Mouse (Mus musculus): ENCODE data around the gene Dync1h1.
"Not testable (repeated sequence)": the region's sequence is repeated elsewhere in the genome, so short reads cannot be mapped to it uniquely, and the experiment has no call there.

Gene Dync1h1

DNA sequence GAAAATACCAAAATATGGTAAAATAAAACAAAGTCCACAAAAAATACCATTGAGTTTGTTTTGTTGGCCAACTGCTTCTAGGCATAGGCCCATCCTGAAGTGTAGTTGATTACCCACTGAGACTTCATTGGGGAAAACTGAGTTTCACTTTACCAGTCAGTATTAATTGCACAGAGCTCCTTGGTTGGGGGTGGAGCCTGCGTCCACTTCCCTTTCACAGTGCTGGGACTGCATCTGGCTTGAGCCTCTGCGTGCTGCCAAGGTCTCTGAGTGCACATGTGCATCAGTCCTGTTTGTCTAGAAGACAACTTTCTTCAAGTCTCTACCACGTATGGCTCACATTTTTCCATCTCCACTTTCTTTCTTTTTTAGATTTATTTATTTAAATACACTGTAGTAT is 4.9 kb downstream of the Dync1h1 start:
- peak in 1 of 2 experiments; percentile 34 for DNase-seq (ENCODE audit: low read depth in 1 of 2, low spot score in 2 of 2)

DNA sequence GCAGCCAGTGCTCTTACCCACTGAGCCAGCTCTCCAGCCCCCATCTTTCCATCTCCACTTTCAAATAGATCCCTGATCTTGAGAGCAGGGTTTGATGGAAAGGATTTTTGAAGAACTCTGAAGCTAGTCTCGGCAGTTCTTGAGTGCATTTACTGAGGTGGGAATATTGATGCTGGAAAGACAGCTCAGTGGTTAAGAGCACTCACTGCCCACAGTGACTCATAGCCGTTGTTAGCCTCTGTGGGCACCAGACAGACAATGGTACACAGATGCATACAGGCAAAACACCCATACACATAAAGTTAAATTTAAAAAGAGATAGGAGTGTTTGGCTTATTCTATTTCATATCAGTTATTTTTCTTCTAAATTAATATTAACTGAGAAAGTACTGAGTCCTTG is 5.4 kb downstream of the Dync1h1 start:
- DNase-seq (ENCODE audit: low read depth in 1 of 2, low spot score in 2 of 2): no peak

DNA sequence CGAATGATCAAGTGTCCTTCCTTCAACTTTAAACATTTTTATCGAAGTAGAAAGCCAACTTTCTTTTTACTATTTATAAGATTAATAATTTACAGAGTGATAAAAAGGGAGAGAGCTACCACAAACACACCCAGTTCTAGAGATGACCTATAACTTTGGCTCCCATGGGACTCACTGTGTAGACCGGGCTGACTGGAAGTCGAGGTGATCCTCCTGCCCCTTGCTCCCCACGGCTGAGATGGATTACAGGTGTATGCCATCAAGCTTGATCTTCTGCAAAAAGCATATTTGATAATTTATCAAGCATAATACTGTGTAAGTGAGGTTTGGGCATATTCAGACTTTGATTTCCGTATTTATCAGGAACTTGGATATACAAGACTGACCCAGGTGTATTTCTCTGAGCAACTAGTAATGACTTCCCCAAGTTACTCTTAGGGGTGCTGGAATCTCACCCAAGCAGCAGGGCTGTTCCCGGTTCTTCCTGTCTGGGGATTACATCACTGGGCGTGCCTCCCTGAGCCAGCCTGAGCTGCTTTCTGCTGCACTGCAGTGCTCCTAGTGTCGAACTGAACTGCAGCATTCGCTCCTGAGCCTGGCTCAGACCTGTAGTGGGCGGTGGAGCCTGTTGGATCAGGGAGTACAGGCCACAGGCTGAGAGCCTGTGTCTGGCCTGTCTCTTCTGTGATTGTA is 7.4 kb downstream of the Dync1h1 start:
- peak in 1 of 2 experiments; percentile 14 for DNase-seq (ENCODE audit: low read depth in 1 of 2, low spot score in 2 of 2)

DNA sequence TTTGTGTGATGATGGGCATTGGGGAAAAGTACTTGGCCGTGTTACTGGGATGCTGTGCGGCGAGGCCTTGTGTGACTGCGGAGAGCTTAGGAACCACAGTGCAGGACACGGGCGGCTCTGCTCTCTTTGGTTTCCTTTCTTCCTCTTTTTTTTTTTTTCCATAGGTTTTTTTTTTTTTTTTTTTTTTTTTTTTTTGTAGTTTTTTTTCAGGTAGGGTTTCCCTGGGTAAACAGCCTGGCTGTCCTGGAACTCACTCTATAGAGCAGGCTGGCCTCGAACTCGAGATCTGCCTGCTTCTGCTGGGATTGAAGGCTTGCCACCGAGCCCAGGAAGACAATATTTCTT is 7.9 kb downstream of the Dync1h1 start:
- DNase-seq (ENCODE audit: low read depth in 1 of 2, low spot score in 2 of 2): no peak

DNA sequence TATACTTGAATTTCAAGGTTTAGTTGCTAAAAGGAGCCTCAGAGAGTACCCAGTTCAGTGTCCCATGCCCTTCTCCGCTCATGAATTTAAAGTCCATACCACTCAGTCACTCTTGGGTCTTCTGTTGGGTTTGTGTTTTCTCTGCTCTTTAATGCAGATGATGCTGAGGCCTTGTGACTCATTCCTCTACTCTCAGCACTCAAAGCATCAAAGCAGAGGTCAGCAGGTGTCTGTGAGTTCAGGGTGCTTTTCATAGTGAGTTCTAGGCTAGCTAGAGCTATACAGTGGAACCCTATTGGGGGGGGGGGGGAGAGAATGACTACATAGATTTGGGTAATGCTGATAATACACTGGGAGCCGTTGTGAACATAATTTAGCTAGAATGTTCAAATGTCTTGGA is 9.5 kb downstream of the Dync1h1 start:
- no peak for DNase-seq (ENCODE audit: low read depth in 1 of 2, low spot score in 2 of 2)

DNA sequence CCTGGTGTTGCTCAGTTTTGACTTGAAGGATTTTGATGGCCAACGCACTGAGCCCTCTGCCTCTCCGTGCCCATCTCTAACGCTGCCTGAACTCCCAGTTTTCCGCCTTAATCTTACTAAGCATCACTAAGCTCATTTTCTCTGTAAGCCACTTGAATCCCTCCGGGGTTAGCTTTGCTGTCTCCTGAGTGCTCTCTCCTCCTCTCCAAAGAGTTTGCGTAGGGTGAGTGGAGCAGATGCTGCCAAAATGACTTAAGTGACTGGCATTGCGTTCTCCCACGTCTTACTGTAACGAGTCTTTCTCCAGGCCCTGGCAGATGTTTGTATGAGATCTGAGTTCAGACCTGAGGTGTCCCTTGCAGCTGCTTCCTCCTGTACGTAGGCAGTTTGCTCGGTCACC is 28.8 kb downstream of the Dync1h1 start:
- DNase-seq (ENCODE audit: low read depth in 1 of 2, low spot score in 2 of 2): no peak

DNA sequence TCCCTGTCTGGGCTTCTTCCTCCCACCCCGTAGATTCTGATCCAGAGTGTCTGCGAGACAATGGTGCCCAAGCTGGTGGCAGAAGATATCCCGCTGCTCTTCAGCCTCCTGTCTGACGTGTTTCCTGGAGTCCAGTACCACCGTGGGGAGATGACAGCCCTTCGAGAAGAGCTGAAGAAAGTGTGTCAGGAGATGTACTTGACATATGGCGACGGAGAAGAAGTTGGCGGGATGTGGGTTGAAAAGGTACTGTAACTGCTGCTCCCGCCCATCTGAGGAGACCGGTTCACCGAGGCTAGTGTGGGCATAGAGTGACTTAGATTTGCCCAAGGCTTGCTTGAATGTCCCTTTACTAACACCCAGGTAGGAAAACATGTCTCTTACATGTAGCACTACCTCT is 35.0 kb downstream of the Dync1h1 start:
- DNase-seq (ENCODE audit: low read depth in 1 of 2, low spot score in 2 of 2): no peak

DNA sequence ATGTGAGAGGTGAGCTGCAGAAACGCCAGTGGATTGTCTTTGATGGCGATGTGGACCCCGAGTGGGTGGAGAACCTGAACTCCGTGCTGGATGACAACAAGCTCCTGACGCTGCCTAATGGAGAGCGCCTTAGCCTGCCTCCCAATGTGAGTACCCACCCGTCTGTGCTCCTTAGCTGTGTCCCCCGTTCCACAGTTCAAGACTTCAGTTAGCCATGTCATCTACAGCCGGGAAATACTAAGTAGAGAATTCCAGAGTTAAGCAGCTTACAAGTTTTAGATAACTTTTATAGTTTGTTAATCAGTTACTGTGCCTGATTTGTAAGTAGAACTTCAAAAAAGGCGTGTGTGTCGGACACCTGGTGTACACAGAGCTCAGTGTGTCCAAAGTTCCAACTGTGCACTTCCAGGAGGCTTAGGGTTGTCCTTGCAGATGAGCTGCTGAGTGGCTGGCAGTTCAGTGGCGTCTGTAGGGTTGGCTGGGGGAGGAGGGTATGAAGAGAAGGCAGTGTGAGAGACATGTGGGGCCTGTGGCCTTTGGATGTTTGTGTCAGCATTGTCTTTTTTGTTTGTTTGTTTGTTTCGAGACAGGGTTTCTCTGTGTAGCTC is 36.4 kb downstream of the Dync1h1 start:
- DNase-seq (ENCODE audit: low read depth in 1 of 2, low spot score in 2 of 2): no peak

DNA sequence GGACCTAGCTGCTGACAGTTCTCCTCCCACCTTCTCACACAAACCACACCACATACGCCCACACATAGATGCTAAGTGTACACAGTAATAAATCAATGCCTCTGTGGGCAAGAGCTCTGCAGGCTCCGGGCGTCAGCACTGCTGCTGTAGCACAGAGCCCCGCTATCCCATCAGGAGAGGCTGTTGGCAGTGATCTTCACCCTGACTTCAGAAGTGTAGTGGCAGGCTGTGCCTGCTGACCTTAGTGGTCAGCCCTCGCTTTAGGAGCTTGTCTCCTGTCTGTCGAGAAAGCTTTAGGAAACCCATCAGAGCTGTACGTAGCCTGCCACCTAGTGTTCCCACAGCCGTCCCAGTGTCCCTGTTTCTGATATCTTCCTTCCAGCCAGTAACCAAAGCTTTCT is 49.0 kb downstream of the Dync1h1 start:
- no peak for DNase-seq (ENCODE audit: low read depth in 1 of 2, low spot score in 2 of 2)

DNA sequence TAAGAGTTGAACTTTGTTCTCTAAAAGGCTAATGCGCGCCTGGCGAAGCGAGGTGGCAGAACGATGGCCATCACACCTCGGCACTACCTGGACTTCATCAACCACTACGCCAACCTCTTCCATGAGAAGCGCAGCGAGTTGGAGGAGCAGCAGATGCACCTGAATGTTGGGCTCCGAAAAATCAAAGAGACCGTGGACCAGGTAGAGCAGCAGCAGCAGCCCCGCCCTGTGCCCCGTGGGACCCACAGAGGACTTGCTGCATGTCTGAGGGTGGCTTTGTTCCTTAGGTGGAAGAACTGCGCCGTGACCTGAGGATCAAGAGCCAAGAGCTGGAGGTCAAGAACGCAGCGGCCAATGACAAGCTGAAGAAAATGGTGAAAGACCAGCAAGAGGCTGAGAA is 50.2 kb downstream of the Dync1h1 start:
- DNase-seq (ENCODE audit: low read depth in 1 of 2, low spot score in 2 of 2): no peak

DNA sequence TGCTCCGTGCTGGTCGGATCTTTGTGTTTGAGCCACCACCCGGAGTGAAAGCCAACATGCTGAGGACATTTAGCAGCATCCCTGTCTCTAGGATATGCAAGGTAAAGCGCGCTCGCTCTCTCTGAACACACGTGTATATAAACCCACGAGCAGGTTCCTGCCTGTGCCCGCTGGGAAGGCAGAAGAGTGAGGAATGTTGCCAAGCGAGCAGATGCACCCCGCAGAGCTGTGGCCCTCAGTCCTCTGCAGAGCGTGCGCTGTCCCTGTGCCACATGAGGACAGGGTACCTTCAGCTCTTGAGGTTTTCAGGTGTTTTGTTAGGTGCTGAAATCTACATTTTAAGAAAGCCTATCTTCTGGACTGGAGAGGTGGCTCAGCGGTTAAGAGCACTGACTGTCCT is 60.5 kb downstream of the Dync1h1 start:
- DNase-seq (ENCODE audit: low read depth in 1 of 2, low spot score in 2 of 2): no peak

DNA sequence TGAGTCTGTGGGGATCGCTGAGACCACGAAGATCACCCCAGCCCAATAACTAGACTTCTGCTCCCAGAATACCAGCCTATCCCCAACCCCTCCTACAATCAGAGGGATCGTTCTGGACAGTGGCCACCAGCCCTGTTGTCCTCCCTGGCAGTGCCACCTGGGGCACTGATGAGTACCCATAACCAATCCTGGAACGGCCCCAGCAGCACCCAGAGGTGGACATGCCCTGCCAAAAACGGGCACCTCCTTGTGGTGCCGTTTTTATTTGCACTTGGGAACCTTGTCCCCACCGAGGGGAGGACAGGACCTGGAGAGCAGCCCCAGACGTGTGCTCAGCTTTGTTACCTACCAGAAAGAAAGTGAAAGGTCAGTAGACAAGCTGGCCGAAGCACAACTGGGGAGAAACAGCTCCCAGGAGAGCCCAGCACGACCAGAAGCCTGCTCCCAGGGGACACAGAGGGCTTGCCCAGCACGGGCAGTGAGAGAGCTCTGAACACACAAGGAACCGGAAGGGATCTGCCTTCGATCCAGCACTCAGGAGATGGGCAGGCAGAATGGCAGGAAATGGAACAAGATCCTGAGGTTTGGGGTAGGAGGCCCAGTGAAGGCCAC is 66.3 kb downstream of the Dync1h1 start:
- DNase-seq (ENCODE audit: low read depth in 1 of 2, low spot score in 2 of 2): no peak

DNA sequence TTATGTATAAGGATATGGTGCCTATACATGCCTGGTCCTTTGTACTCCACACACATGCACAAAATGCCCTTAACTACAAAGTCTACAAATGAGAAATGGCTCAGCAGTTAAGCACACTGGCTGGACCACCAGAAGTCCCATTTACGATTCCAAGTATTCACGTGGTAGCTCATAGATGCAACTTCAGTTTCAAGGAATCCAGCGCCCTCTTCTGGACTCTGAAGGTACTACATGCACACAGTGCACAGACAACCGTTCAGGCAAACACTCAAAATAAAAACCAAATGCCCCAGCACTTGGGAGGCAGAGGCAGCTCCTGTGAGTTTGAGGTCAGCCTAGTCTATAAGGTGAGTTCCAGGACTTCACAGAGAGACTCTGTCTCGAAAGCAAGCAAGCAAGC is 73.0 kb downstream of the Dync1h1 start:
- DNase-seq (ENCODE audit: low read depth in 1 of 2, low spot score in 2 of 2): no peak

DNA sequence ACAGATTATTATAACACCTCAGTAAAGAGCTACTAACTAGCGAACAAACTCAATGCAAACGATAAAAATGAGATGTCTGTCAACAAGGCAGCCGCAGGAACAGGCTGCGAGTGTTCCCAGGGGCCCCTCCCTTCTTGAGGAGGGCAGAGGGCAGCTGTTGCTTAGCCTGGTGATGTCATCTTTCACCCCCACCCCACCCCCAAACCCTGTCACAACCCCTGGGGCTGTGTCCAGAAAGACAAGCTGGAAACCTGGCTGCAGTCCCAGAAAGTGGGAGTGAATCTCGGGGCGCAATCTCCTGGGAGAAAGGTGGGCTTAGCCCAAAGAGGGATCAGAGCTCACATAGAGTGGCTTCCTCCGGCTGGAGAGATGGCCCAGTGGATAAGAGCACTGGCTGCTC is 79.9 kb downstream of the Dync1h1 start:
- DNase-seq (ENCODE audit: low read depth in 1 of 2, low spot score in 2 of 2): no peak

DNA sequence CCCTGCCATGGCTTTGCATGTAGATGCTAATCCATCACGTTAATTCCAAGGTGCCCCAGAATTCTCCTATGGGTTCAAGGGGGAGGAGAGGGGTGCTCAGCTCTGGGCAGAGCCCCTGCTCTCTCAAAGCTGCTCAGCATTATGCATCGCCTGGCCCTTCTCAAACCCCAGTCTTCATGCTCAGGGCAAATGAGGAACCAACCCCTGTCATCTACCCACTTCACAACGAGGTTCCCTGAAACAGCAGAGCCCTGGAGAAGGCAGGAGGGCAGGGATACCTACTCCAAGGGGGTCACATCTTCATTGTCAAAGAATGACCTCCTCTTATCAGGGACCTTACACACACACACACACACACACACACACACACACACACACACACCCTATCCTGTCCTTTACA is 80.6 kb downstream of the Dync1h1 start:
- DNase-seq (ENCODE audit: low read depth in 1 of 2, low spot score in 2 of 2): no peak

DNA sequence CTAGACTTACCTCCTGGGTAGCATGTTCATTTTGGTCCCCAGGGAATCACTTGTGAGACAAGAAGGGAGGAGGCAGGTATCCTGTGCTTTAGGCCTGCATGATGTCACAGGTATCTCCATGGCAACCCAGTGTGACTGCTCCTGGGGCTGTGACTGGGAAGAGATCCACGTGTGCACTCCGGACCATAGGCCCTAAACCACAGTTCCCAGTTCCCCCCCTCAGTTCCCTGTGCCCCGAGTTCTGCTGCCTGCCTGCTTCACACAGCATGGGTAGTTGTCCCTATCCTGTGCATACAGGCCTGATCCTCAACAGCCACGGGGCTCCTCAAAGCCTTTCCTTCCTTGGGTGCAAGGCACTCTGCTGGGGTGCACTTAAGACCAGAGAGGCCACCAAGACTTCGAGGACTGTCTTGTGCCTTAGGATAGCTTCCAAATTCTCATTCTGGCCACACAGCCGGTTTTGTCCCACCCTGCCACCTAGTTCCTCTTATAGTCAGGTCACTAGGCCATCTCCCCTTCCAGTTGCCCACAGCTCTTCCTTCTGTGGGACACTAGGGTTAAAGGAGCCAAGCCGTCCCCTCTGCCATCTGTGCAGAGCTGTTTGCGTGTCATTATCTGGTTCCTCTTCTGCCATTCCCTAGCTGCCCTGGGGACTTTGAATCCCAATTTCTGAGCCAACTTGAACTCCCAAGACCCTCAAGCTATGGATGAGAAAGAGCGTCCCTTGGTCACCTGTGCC is 81.5 kb downstream of the Dync1h1 start, which contains the start of gene 1700001K19Rik:
1700001K19Rik (minus strand) TSS at position 59 of the 739 bp plus-strand sequence.
- DNase-seq (ENCODE audit: low read depth in 1 of 2, low spot score in 2 of 2): no peak

DNA sequence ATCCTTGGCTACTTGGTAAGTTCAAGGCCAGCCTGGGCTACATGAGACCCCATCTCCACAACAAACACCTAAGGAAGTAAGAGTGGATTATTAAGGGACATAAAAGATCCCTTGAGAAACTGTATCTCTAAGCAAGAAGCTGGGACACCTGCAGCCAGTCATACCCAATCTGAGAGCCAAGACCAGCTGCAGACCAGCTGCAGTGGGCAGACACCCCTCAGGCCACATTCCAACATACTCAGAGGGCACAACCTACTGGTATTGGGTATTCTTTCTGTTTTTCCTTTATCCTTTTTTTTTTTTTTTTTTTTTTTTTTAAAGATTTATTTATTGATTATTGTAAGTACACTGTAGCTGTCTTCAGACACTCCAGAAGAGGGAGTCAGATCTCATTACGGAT is 82.3 kb downstream of the Dync1h1 start:
- no peak for DNase-seq (ENCODE audit: low read depth in 1 of 2, low spot score in 2 of 2)

DNA sequence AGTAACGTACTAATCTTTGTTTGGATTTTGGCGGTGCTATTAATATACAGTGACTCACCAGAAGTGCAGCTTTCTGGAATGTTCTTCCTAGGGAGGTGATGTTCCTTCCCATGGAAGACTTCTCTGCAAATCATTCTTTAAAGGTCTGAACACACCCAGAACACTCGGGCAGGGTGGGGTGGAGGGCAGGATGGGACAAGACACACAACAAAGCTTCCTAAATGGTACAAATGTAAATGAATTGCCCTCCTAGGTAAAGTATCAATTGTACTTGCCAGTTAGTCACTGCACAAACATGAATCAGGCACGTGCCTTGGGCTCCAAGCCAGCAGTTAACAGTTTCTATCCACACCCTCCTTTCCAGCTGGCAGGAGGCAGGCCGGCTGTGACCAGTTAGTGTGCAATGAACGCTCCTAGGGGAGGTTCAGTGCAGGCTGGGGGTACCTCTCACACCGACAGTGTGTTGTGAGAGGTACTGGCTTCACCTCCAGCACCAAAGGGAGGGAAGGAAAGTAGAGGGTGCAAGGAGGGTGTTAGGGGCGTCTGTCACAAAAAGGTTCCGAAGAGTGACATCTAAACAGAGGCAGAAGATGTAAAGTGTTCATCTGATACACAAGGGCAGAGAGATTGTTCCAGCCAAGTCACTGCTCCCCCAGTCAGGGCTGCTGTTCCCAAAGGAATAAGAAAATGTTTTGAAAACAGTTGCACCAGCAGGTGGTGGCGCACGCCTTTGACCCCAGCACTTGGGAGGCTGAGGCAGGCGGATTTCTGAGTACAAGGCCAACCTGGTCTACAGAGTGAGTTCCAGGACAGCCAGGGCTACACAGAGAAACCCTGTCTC is 86.9 kb downstream of the Dync1h1 start:
- no peak for DNase-seq (ENCODE audit: low read depth in 1 of 2, low spot score in 2 of 2)

DNA sequence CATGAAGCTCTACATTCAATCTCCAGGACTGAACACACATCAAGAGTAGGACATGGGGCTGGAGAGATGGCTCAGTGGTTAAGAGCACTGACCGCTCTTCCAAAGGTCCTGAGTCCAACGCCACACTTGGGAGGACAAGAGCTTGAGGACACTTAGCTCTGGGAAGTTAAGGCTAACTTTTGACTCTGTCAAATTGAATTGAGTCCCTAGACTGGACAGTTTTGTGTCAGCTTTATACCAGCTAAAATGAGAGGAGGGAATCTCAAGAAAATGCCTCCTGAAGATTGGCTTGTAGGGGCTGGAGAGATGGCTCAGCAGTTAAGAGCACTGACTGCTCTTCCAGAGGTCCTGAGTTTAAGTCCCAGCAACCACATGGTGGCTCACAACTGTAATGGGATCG is 87.7 kb downstream of the Dync1h1 start:
- DNase-seq (ENCODE audit: low read depth in 1 of 2, low spot score in 2 of 2): not testable (repeated sequence)

DNA sequence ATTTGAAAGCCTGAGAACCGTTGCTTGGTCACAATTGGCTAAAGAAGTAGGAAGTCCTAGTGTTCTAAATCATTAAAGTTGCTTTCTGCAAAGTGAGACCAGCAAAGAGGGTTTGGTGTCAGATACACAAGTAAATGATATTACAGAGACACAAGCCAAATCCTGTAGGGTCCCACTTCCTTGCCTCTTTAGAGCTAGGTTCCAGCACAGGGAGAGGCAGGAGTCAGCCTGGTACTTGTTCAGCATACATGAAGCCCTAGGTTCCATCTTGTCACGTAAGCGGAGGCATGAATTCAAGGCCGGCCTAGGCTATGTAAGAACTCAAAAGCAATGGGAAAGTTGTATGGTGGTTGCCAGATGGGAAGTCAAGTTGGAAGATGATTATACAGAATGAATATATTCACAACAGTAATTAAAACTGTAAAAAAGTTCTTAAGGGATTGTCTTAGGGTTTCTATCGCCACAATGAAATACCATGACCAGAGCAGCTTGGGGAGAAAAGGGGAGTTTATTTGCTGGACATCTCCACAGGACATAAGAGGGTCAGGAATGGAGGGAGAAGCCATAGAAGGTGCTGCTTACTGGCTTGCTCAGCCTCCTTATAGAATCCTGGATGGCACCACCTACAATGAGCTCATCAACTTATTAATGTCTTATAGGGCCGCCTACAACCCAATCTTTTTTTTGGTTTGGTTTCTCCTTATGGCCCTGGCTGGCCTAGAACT is 88.8 kb downstream of the Dync1h1 start:
- DNase-seq (ENCODE audit: low read depth in 1 of 2, low spot score in 2 of 2): no peak
